Mouse (Mus musculus): ENCODE results near the gene Tmem87b. TPM values are rescaled to one million over a fixed set of nuclear protein-coding genes. Genes with fewer than 3 reads are reported as not detected.

Tmem87b gene
- total RNA-seq, 2 experiments from 2014 or later = 32.0 to 33.4 TPM

- intact Hi-C loops (cut with DNase I) = loop anchor here (2.0 kb wide), 2 partner anchors 119 to 131 kb away; partner anchors contain the start of genes Anapc1 and Mertk
- DNase-seq = no peak
Observed at GRCm38 (mm10) chr2:128817387-128817785, 532 bp upstream of the Tmem87b start.

GRCm38 (mm10) chr2:128818956-128819643 is 1.2 kb downstream of the Tmem87b start:
- no peak for DNase-seq

GRCm38 (mm10) chr2:128820631-128821030 is 2.7 kb downstream of the Tmem87b start:
- no peak for DNase-seq
- intact Hi-C loops (cut with DNase I) = no loop called here

More at GRCm38 (mm10) chr2:128818956-128819643, 1.2 kb downstream of the Tmem87b start:
- intact Hi-C loops (cut with DNase I) = no loop called here

GRCm38 (mm10) chr2:128823893-128824292 is 6.0 kb downstream of the Tmem87b start:
- DNase-seq = no peak
- intact Hi-C loops (cut with DNase I) = no loop called here

GRCm38 (mm10) chr2:128827787-128828186 is 9.9 kb downstream of the Tmem87b start:
- no peak for DNase-seq
- intact Hi-C loops (cut with DNase I) = no loop called here

GRCm38 (mm10) chr2:128832611-128833010 is 14.7 kb downstream of the Tmem87b start:
- intact Hi-C loops (cut with DNase I) = loop anchor here (10.0 kb wide), 1 partner anchor 208 kb away; no protein-coding TSS in a partner anchor
- no peak for DNase-seq

- intact Hi-C loops (cut with DNase I) = loop anchor here (10.0 kb wide), 1 partner anchor 208 kb away; no protein-coding TSS in a partner anchor
- DNase-seq = no peak
Observed at GRCm38 (mm10) chr2:128833035-128833434, 15.1 kb downstream of the Tmem87b start.

GRCm38 (mm10) chr2:128833435-128833834 is 15.5 kb downstream of the Tmem87b start:
- no peak for DNase-seq
- intact Hi-C loops (cut with DNase I) = loop anchor here (10.0 kb wide), 1 partner anchor 209 kb away; no protein-coding TSS in a partner anchor

- DNase-seq = no peak
- intact Hi-C loops (cut with DNase I) = loop anchor here (10.0 kb wide), 1 partner anchor 213 kb away; no protein-coding TSS in a partner anchor
Observed at GRCm38 (mm10) chr2:128837531-128837930, 19.6 kb downstream of the Tmem87b start.

- no peak for DNase-seq
- intact Hi-C loops (cut with DNase I) = loop anchor here (10.0 kb wide), 1 partner anchor 214 kb away; no protein-coding TSS in a partner anchor
Observed at GRCm38 (mm10) chr2:128838611-128839010, 20.7 kb downstream of the Tmem87b start.

GRCm38 (mm10) chr2:128839501-128839900 is 21.6 kb downstream of the Tmem87b start:
- intact Hi-C loops (cut with DNase I) = loop anchor here (10.0 kb wide), 1 partner anchor 215 kb away; no protein-coding TSS in a partner anchor
- DNase-seq = no peak

- DNase-seq = no peak
- intact Hi-C loops (cut with DNase I) = loop anchor here (10.0 kb wide), 1 partner anchor 262 kb away; the partner anchor contains the start of gene Polr1b
Observed at GRCm38 (mm10) chr2:128842437-128842836, 24.5 kb downstream of the Tmem87b start.

GRCm38 (mm10) chr2:128850036-128850435 is 32.1 kb downstream of the Tmem87b start:
- intact Hi-C loops (cut with DNase I) = loop anchor here (10.0 kb wide), 1 partner anchor 405 kb away; no protein-coding TSS in a partner anchor
- DNase-seq = no peak

- no peak for DNase-seq
- intact Hi-C loops (cut with DNase I) = loop anchor here (10.0 kb wide), 1 partner anchor 398 kb away; no protein-coding TSS in a partner anchor
Observed at GRCm38 (mm10) chr2:128856673-128857072, 38.8 kb downstream of the Tmem87b start.

GRCm38 (mm10) chr2:128858962-128859361 is 41.0 kb downstream of the Tmem87b start:
- no peak for DNase-seq
- intact Hi-C loops (cut with DNase I) = loop anchor here (10.0 kb wide), 1 partner anchor 396 kb away; no protein-coding TSS in a partner anchor

- intact Hi-C loops (cut with DNase I) = loop anchor here (10.0 kb wide), 1 partner anchor 395 kb away; no protein-coding TSS in a partner anchor
- DNase-seq = peak; percentile 25
Observed at GRCm38 (mm10) chr2:128859861-128860260, 41.9 kb downstream of the Tmem87b start.

- DNase-seq = no peak
- intact Hi-C loops (cut with DNase I) = no loop called here
Observed at GRCm38 (mm10) chr2:128862636-128863035, 44.7 kb downstream of the Tmem87b start, which contains the start of gene Fbln7. Gene Fbln7, plus strand, starts transcription at chr2:128862981.

- peak; percentile 60 for DNase-seq
- intact Hi-C loops (cut with DNase I) = no loop called here
Observed at GRCm38 (mm10) chr2:128863777-128864331, 45.9 kb downstream of the Tmem87b start.

GRCm38 (mm10) chr2:128865061-128865460 is 47.1 kb downstream of the Tmem87b start:
- intact Hi-C loops (cut with DNase I) = no loop called here

GRCm38 (mm10) chr2:128871656-128872055 is 53.7 kb downstream of the Tmem87b start:
- no peak for DNase-seq
- intact Hi-C loops (cut with DNase I) = no loop called here

More at GRCm38 (mm10) chr2:128865061-128865460, 47.1 kb downstream of the Tmem87b start:
- DNase-seq = no peak

GRCm38 (mm10) chr2:128872256-128872655 is 54.3 kb downstream of the Tmem87b start:
- no peak for DNase-seq
- intact Hi-C loops (cut with DNase I) = no loop called here

Data from left cerebral cortex, postnatal 4 days (tissue).